Mouse (Mus musculus) left cerebral cortex, postnatal 36 days (tissue): Measurements from ENCODE around the gene Klc1. TPM values are rescaled to one million over a fixed set of nuclear protein-coding genes. Genes with fewer than 3 reads are reported as not detected.

ENCODE experiments used
- DNase-seq, 2 experiments: peaks; one replicate each; pipeline ENCODE4 v3.0.0; 2021 to 2022; ENCODE audit warnings: low spot score in 2 of 2, mixed read lengths in 1 of 2
- intact Hi-C: fragments of 180-260 bp; cut with DNase I; formaldehyde crosslinking; loops from one replicate; pipeline ENCODE4 v1.15.1; 2025
- total RNA-seq, 2 experiments: library from RNA; stranded (reverse); gene quantifications; 2 replicates each; pipeline ENCODE4 v1.2.3; 2021

The Klc1 gene
- total RNA-seq, 2 experiments from 2014 or later = 783 to 837 TPM

DNA sequence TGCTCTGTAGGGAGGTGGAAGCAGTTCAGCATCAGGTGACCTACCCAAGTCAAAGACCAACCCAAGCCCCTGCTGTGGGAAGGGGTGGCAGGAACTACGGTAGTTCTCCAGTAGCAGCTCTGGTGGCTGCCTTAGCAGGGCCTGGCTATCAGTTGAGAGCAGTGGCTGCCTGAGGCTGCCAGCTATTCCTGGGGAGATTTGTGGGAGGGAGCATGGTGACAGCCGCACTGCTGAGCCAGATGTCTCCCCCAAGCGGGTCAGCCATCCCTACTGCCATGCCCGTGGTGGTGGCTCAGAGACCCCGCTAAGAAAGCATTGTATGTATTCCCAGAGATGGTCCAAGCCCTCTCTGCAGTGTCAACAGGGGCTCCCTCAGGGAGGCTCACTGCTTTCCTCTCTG, 74.0 kb downstream of the Klc1 start:
- intact Hi-C loops = no loop called here
- DNase-seq = no peak

DNA sequence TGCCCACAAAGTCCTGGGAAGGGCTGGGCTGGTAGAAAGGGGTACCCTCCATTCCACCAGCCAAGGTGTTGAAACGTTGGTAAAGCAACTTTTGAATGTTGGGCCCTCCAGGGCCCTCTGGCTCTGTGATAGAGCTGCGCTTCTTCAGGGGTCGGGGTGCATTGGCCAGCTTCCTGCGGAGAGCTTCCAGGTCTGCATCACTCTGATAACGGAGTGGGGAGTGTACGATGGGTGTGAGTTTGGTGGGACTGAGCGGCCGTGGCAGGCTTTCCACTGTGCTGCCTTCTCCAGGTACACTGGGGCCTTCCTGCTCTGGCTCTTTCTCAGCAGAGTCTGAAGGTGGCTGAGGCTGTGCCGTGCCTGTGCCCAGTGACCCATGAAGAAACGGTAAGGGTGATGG, 74.8 kb downstream of the Klc1 start:
- DNase-seq = no peak
- intact Hi-C loops = no loop called here

DNA sequence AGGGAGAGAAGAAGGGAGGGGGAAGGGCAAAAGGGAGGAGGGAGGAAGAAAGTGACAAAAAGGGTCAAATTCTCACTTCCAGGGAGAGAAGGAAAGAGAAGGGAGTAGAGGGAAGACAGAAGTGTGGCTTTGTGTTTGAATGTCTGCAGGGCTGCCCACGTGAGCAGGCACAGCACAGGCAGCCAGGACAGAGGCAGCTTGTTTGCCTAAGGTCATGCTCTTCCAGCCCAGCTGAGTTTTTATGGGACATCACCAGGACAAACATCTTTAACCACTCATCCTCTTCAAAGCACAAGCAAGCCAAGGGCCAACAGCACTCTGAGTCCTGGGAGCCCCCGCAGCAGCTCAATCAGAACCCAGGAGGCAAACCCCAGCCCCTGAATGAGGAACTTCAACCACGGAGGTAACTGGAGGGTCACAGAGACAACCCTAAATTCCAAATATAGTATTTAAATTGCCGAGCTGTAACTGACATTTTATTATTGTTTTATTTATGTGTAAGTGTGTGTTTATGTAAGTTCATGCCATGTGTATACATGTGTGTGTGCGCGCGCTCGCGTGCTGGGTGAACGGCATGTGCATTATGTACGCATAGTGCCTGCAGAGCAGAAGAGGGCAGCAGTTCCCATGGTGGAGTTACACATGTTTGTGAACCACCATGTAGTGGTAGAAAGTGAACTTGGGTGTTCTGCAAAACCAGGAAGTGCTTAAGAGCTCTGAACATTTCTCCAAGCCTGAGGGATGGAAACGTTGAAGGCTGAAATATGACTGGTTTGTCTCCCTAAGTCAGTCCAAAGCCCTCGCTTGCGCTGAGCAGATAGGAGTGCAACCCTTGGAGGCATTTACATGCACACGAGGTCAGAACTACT, 84.2 kb downstream of the Klc1 start:
- no peak for DNase-seq
- intact Hi-C loops = no loop called here

DNA sequence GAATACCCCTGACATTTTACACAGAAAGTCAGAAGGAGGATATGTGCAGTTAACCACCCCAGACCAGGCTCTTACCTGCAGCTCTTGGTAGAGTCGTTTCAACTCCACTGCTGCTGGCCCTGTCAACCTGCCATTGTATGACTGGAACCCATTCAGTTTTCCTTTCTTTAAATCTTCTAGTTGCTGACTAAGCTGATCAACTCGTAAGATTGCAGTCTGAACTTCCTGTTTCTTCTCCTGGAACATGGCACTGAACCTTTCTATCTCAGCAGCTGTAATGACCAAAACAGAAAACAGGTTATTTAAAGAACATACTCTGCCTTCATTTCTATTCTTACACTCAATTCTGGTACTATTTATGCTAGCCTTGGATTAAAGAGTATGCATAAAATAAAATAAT, 84.8 kb downstream of the Klc1 start:
- intact Hi-C loops = no loop called here
- DNase-seq = no peak

DNA sequence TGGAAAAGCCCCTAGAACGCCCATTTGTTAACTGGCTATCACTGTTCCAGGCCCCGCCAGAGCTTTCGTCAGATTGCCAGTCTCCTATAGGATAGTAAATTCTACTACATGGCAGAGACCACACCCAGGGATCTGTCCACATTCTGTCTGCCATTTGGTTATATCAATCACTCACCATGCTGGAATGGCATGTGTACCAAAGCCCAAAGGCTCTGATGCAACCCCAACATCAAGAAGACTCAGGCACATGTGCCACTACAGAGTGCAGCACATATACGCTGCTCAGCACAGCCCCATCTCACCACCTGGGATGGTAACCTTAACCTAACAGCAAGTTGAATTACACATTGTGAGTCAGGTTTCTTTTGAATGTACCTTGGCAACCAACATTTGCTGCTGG, 87.3 kb downstream of the Klc1 start:
- no peak for DNase-seq

DNA sequence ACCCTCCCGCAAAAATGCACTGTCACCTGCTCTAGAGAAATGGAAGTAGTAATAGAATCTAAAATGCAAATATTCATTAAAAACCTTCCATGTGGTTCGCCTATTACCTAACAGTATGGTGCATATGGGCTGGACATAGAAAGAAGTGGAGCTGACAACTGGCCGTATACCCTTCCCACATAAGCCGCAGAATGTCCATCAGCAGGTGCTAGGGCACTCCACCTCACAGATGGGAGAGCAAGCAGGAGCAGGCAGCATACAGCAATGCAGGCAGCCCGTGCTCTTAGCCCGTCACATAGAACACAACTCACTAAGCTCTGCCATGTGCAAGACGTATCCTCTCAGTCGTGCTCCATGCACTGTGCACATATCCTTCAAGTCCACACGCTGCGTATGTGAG, 88.2 kb downstream of the Klc1 start:
- intact Hi-C loops = no loop called here
- DNase-seq = no peak

More for the DNA sequence above, 87.3 kb downstream of the Klc1 start:
- intact Hi-C loops = no loop called here

DNA sequence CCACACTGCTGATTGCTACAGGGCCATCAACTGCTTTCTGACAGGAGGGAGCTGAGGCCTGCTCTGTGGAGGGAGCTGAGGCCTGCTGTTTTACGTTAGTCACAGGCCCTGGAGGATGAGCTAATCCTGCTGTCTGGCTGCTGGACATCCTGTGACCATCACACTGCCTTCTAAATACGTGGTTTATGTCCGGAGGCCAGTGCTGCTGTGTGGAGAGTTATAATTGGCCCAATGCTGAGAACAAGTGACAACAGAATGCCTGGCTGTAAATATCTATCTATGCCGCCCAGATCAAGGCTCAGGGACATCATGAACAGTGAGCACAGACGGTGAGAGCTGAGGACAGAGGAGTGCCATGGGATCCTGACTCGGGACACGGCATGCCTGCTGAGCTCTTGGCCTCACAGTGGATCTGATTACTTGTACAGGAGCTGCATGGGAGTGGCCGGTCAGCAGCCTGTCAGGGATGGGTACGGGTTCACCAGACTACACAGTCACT, 89.7 kb downstream of the Klc1 start:
- intact Hi-C loops = no loop called here
- DNase-seq = no peak

DNA sequence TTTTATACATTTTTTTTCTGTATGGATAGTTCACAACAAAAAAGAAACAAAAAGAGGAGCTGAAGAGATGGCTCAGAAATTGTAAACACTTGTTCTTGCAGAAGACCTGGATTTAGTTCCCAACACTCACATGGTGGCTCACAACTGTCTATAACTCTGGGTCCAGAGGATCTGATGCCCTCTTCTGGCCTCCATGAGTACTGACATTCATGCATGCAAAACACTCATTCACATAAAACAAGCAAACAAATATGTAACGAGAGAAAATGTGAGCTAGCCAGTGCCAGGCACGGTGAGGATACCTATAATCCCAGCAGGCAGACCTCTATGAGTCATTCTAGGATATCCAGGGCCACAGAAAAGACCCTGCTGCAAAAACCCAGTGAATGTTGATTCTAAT, 92.6 kb downstream of the Klc1 start:
- no peak for DNase-seq
- intact Hi-C loops = no loop called here

DNA sequence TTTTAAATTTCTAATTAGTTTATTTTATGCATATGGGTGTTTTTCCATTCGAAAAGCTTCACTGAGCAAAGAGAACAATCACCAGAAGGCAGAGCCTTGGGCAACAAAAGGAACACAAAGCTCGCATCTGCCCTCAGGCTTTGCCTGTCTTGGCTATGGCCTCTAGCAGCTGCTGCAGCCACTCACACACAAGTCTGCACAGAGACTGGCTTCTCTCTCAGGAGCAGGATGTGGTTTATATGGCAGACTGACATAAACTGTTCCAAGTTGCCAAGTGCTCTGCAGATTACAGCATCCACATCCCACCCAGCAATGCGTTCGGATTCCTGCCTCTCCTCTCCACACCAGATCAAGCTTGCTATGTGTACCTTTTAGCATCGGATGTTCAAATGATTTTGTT, 93.1 kb downstream of the Klc1 start:
- intact Hi-C loops = no loop called here
- no peak for DNase-seq

DNA sequence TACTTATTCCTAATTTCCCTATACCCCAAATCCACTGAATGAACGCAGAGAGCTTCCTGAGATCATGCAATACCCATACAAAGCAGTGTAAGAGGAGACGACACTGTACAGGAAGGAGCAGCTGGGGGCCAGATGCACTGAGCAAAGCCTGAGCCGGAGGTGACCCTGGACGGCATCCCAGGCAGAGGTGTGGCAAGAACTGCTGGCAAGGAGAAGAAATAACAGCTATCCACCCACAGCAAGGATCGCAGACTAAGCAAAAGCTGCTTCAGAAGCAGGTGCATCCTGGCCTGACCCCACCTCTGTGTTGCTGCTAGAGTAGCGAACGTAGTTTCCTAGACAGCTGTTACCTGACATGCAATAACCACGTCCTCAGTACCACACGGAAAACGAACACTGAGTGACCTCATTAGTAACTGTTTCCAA, 94.4 kb downstream of the Klc1 start:
- no peak for DNase-seq
- intact Hi-C loops = no loop called here

DNA sequence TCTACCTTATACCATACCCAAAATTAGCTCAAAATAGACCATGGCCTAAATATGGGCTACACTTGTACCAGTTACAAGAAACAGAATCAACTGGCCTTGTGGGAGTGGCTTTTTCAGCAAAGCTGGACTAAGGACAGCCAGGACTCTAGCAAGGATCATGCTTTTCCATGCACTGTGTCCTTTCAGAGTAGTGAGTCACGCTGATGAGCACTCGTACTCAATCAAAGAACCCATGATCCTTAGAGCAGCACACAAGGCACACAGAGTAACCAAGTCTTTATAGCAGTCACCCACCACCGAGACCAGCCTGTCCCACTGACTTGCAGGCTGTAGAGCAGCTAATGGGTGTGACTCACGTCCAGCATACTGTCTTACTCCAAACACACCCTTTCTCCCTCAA, 94.9 kb downstream of the Klc1 start:
- intact Hi-C loops = no loop called here
- DNase-seq = no peak

DNA sequence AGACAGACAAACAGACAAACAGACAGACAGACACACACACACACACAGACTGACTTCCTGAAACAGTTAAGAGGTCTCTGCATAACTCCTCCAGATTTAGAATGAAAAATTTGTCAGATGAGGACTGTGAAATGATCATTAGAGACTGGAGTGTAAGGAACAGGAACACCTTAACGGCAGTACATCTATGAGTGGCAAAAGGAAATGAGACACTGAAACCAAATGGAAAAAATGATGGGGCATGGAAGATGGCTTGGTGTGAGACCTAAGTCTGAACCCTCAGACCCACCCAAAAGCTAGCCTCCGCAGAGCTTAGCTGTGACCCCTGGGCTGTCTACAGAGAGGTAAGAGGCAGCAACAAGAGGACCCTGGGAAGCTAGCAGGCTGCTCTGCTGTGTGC, 96.8 kb downstream of the Klc1 start:
- intact Hi-C loops = no loop called here

More for the DNA sequence above, 96.8 kb downstream of the Klc1 start:
- no peak for DNase-seq

Other genes with a start within 250 kb of the Klc1 start
- 100 to 1,000 TPM; 273 to 278 TPM for gene Eif5, start 220.8 kb upstream of the Klc1 start, total RNA-seq
- 100 to 1,000 TPM in 1 of 2 experiments, 10 to 100 TPM in 1; 97.1 to 114 TPM for gene Mark3, start 184.3 kb upstream of the Klc1 start, total RNA-seq
- 1,000 to 10,000 TPM; 1,681 to 2,044 TPM for gene Ckb, start 86.5 kb upstream of the Klc1 start, total RNA-seq
- gene Trmt61a, start 80.7 kb upstream of the Klc1 start, total RNA-seq = 10 to 100 TPM; 16.9 to 22.0 TPM
- gene Bag5, start 45.6 kb upstream of the Klc1 start, total RNA-seq = 10 to 100 TPM; 57.0 to 57.8 TPM
- gene Apopt1, start 45.6 kb upstream of the Klc1 start, total RNA-seq = 10 to 100 TPM; 39.8 to 41.6 TPM
- gene Xrcc3, start 55.0 kb downstream of the Klc1 start, total RNA-seq = 1 to 10 TPM; 4.6 TPM
- gene Zfyve21, start 55.3 kb downstream of the Klc1 start, total RNA-seq = 10 to 100 TPM; 22.8 to 23.1 TPM
- gene Ppp1r13b, start 149.3 kb downstream of the Klc1 start, total RNA-seq = 10 to 100 TPM; 60.8 to 65.6 TPM
- gene Atp5mpl, start 208.1 kb downstream of the Klc1 start, total RNA-seq = 100 to 1,000 TPM; 339 to 346 TPM
- gene Tdrd9, start 212.7 kb downstream of the Klc1 start, total RNA-seq = under 1 TPM in 1 of 2 experiments, not detected in 1; 0.39 TPM
- under 1 TPM in 1 of 2 experiments, not detected in 1; 0.32 TPM for gene Rd3l, start 222.5 kb downstream of the Klc1 start, total RNA-seq